Mouse (Mus musculus) megakaryocyte, embryonic 14.5 days (primary cell): ENCODE results near the gene Asic2. TPM values are rescaled to one million over a fixed set of nuclear protein-coding genes. Genes with fewer than 3 reads are reported as not detected.

Source experiments
- H3K27me3 ChIP-seq: replicated peaks from 2 replicates; pipeline ENCODE3; 2012; ENCODE audit warnings: inconsistent platforms
- H3K36me3 ChIP-seq: replicated peaks from 2 replicates; pipeline ENCODE3; 2012; ENCODE audit warnings: low read length, inconsistent platforms, mixed read lengths
- H3K4me1 ChIP-seq: 2 replicates; pipeline ENCODE4 v1.6.1; 2012; ENCODE audit warnings: inconsistent platforms
- H3K4me3 ChIP-seq: replicated peaks from 2 replicates; pipeline ENCODE3; 2012; ENCODE audit warnings: moderate library complexity, mild to moderate bottlenecking, inconsistent platforms
- H3K9me3 ChIP-seq: 2 replicates; pipeline ENCODE4 v1.6.1; 2012; ENCODE audit warnings: inconsistent platforms
- FLI1 ChIP-seq: IDR thresholded peaks from 2 replicates; pipeline ENCODE4 v1.6.1; 2012; ENCODE audit warnings: low read length, inconsistent platforms, mixed read lengths
- GATA1 ChIP-seq: IDR thresholded peaks from 3 replicates; pipeline ENCODE4 v1.6.1; 2012; ENCODE audit warnings: mixed read lengths, low read length, inconsistent platforms, borderline replicate concordance
- polyA plus RNA-seq: library from polyadenylated mRNA; stranded (reverse); fragments of >175 nt; gene quantifications from 2 replicates; pipeline ENCODE4 v1.2.3, GENCODE M21; 2012; ENCODE audit warnings: low replicate concordance; ENCODE audit not compliant: insufficient read depth

The Asic2 gene
- polyA plus RNA-seq, 1 experiment: 0.04 TPM

DNA sequence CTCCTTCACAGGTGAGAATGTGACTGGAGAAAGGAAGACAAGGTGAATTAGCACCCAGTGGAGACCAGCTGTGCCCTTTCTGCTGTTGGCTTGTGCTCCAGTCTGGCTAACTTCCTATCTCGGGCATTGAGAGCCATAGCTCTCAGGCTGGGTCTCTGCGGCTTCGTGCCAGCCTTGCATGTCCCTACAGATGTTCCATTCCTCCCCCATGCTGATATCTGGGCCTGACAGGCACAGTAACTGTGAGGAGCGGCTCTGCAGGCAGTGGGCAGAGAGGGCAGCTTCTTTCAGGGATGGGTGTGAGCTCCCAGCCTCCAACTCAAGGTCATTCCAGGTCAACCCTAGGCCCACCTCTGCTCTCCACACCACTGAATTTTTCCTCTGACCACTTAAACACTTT lies 31.2 kb upstream of the Asic2 start:
- peaks cover 12% of the 10 kb centered on the region for H3K27me3 ChIP-seq
- H3K4me3 ChIP-seq: no peak overlapping the region
- no peaks in the 10 kb centered on the region for H3K4me1 ChIP-seq
- H3K36me3 ChIP-seq: no peaks in the 10 kb centered on the region
- TF ChIP-seq GATA1: no peak
- TF ChIP-seq FLI1: no peak
- peaks cover under 1% of the 10 kb centered on the region; the same call in 1 of the 2 replicates for H3K9me3 ChIP-seq

DNA sequence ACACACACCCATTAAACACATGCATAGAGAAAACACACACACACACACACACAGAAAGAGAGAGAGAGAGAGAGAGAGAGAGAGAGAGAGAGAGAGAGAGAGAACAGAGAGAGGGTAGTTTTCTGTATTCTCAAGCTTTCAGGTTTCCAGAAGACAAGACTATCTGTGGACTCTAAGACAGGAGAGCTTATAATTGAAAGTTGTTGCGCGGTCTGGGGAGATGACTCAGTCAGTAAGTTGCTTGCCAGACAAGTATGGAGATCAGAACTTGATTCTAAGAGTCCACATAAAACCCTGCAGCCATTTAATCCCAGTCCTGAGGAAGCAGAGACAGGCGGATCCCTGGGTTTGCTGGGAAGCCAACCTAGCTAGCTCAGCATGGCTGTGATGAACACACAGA lies 30.4 kb upstream of the Asic2 start:
- Histone ChIP-seq H3K4me1 (no peaks in the 10 kb centered on the region), H3K27me3 (peaks cover 12% of the 10 kb centered on the region), H3K4me3 (no peak overlapping the region), H3K9me3 (peaks cover 8% of the 10 kb centered on the region), H3K36me3 (no peaks in the 10 kb centered on the region)
- no peak for TF ChIP-seq FLI1
- no peak for TF ChIP-seq GATA1

DNA sequence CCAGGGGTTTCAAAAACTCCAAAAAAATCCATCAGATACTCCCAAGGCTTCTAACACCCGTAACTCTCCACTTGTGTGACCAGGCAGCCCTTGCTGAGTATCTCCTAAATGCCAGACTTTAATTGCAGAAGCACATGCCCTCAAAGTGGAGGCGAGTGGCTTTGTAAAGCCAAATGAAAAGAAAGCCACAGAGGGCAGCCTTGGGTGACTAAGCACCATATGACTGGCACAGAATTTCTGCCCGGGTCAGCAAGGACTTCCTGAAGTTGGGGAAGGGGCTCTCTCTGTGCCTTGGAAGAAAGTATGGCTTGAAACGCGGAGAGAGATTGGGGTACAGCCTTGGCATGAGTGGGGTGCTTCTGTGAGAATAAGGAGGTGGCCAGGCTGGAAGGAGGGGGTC lies 28.8 kb upstream of the Asic2 start:
- Histone ChIP-seq H3K4me1 (no peaks in the 10 kb centered on the region), H3K27me3 (peaks cover 12% of the 10 kb centered on the region), H3K9me3 (peaks cover 8% of the 10 kb centered on the region), H3K36me3 (no peaks in the 10 kb centered on the region), H3K4me3 (no peak overlapping the region)
- no peak for TF ChIP-seq FLI1
- no peak for TF ChIP-seq GATA1

DNA sequence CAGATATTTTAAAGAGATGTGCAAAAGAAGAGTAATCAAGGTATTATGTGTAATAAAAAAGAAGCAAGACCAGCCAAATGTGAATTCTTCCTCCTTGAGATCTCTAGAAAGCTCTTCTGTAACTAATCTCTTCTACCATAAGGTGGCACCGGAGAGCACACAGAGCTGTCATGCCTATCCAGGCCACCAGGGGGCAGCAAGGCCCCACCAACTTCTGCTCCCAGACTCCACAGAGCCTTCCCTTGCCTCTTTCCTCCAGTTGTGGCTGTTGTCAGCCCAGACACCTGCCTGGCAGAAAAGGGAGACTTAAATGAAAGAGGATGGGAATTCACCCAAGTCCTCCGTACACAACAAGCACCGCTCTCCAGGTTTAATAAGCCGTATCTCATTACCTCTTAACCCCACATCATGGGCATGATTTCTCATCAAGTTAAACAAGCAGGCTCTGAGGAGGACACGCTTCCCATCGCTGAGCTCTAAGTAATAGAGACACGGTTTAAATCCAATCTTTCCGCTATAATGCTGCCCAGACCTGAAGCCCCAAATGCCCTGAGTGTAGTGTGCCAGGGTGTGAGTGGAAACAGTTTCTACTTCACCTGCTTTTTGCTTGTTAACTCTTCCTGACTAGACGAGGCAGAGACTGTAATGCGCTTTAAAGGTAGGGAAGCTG lies 28.1 kb upstream of the Asic2 start:
- TF ChIP-seq GATA1: no peak
- TF ChIP-seq FLI1: no peak
- no peaks in the 10 kb centered on the region for H3K36me3 ChIP-seq
- H3K27me3 ChIP-seq: peaks cover 12% of the 10 kb centered on the region
- no peaks in the 10 kb centered on the region for H3K4me1 ChIP-seq
- H3K9me3 ChIP-seq: peaks cover 8% of the 10 kb centered on the region
- H3K4me3 ChIP-seq: no peak overlapping the region

- H3K4me1 ChIP-seq: no peaks in the 10 kb centered on the region
- peaks cover 2% of the 10 kb centered on the region for H3K27me3 ChIP-seq
- no peaks in the 10 kb centered on the region for H3K36me3 ChIP-seq
- H3K4me3 ChIP-seq: no peak overlapping the region
- no peaks in the 10 kb centered on the region for H3K9me3 ChIP-seq
- TF ChIP-seq GATA1 (no peak), FLI1 (no peak)
These were observed 14.9 kb upstream of the Asic2 start for GRCm38 (mm10) chr11:81983146-81983545.

DNA sequence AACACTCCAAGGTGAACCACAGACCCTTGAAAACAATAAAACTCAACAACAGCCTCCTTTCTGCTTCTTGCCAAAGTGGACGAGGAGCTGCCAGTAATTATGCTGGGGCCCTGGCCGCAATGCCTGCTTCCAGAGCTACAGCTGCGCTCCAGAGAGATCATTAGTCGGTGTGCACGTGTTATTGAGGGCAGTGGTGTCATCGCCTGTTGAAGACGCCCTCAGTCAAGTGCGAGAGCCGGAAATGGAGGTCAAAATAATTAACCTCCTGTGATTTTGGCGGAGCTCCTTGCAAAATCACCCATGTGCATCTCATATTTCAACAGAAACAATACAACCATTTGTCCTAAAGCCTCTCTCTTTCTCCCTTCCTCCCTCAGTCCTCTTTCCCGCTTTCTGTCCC lies 13.9 kb upstream of the Asic2 start:
- TF ChIP-seq GATA1: no peak
- no peak for TF ChIP-seq FLI1
- H3K27me3 ChIP-seq: peaks cover 2% of the 10 kb centered on the region
- H3K9me3 ChIP-seq: no peaks in the 10 kb centered on the region
- no peak overlapping the region for H3K4me3 ChIP-seq
- no peaks in the 10 kb centered on the region for H3K4me1 ChIP-seq
- no peaks in the 10 kb centered on the region for H3K36me3 ChIP-seq

DNA sequence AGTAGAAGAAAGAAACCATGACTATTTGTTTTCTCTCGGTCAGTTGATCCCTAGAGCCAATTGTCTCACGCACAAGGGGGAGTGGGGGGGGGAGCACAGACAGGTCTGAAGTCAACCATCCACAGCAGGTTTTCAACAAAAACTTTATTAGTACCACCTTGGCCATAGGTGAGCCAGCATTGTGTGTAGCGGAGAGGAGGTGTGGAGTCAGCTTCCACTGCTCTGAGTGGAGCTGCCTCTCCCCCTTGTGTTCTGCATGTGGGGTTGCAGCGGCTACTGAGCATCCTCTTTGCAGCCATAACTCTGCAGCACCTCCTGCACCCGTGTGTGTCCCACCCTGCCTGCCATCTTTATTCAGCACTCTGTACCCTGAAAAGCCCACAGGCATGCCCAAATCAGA lies 6.3 kb upstream of the Asic2 start:
- peaks cover 14% of the 10 kb centered on the region for H3K27me3 ChIP-seq
- H3K36me3 ChIP-seq: no peaks in the 10 kb centered on the region
- no peaks in the 10 kb centered on the region for H3K9me3 ChIP-seq
- 0 out of 2 replicates have a peak, but pooled peaks cover 8% of the 10 kb centered on the region for H3K4me1 ChIP-seq
- TF ChIP-seq FLI1 (no peak), GATA1 (no peak)
- H3K4me3 ChIP-seq: no peak overlapping the region

GRCm38 (mm10) chr11:81973699-81974098 lies 5.4 kb upstream of the Asic2 start:
- Histone ChIP-seq H3K36me3 (no peaks in the 10 kb centered on the region), H3K9me3 (no peaks in the 10 kb centered on the region), H3K27me3 (peaks cover 19% of the 10 kb centered on the region), H3K4me1 (0 out of 2 replicates have a peak, but pooled peaks cover 8% of the 10 kb centered on the region), H3K4me3 (no peak overlapping the region)
- TF ChIP-seq FLI1 (no peak), GATA1 (no peak)

DNA sequence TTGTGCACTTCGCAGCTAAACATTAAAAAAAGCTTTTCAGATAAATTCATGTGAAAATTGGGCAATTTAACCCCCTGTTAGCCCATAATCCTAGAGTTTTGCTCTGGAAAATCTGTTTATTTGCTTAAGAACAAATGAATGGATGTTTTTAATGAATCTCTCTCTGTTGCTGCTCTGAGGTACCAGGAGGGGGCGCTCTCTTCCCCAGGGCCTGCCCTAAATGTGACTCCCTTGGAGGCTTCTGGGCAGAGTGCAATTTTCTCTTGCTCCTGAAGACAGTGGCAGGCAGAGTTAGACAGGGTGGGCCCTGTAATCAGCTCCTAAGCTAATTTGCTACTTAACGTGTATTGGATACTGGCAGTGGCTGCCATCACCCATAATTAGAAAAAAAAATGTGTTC lies 3.8 kb upstream of the Asic2 start:
- 0 out of 2 replicates have a peak, but pooled peaks cover 8% of the 10 kb centered on the region for H3K4me1 ChIP-seq
- TF ChIP-seq FLI1 (no peak), GATA1 (no peak)
- H3K4me3 ChIP-seq: no peak overlapping the region
- peaks cover 33% of the 10 kb centered on the region for H3K27me3 ChIP-seq
- H3K36me3 ChIP-seq: no peaks in the 10 kb centered on the region
- no peaks in the 10 kb centered on the region for H3K9me3 ChIP-seq

DNA sequence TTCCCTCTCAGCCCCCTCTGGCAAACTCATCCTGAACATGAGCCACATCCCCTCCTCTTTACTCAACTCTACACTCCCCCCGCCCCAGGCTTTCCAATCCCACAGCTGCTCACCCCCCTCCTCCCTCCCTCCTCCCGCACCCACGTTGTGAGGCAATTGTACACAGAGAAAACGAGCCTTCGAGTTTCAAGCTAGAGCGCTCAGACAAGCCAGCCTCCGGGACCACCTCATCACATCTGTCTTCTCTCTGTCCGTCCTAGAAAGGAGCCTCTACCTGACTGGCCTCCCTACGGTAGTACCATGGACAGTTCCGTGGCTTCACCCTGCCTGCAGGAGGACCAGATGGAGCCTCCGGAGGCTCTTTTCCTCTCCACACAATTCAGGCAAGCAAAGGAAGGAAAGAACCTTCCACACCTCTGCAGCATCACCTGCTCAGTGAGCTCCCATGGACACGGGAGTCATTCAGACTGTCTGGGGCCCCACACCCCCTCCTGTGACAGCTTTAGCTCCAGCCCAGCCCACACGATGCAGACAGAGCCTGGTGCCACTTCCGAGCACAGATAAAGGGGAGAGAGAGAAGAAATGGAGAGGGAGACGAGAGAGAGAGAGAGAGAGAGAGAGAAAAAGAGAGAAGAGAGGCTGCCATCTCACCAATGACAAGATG lies 1.5 kb downstream of the Asic2 start:
- H3K4me3 ChIP-seq: no peak overlapping the region
- TF ChIP-seq FLI1 (no peak), GATA1 (no peak)
- H3K9me3 ChIP-seq: no peaks in the 10 kb centered on the region
- H3K4me1 ChIP-seq: no peaks in the 10 kb centered on the region
- H3K27me3 ChIP-seq: peaks cover 34% of the 10 kb centered on the region
- H3K36me3 ChIP-seq: no peaks in the 10 kb centered on the region
